Mouse (Mus musculus): Measurements from ENCODE around the gene Axin2.

- TF ChIP-seq POLR2A (IDR thresholded peaks at IDR 0.05; ENCODE audit: control insufficient read depth, extremely low read depth, insufficient read depth, low read length, poor library complexity) (no peak), CTCF (IDR thresholded peaks at IDR 0.05; ENCODE audit: borderline replicate concordance, control insufficient read depth, extremely low read depth, insufficient read depth, low read length, poor library complexity) (no peak)
These were observed 53.3 kb downstream of the Axin2 start for GRCm38 (mm10) chr11:108973459-108973858.

Measured in thymus, adult 2 months (tissue).